Mouse (Mus musculus): Measurements from ENCODE around the gene Pptc7.

- TF ChIP-seq CTCF (IDR thresholded peaks at IDR 0.05; ENCODE audit: low read depth, low read length) (no peak), POLR2A (IDR thresholded peaks at IDR 0.05; ENCODE audit: borderline replicate concordance, low read depth, low read length) (no peak)
Measured at GRCm38 (mm10) chr5:122247934-122248333, 36.2 kb upstream of the Pptc7 start.

Data from bone marrow macrophage, adult 2 months (primary cell).